Mouse (Mus musculus) C2C12 (cell line): ENCODE measurements around the gene Fam189a2.

Source experiments
- CTCF ChIP-seq: IDR thresholded peaks from one replicate; pipeline ENCODE4 v1.5.1; 2011; ENCODE audit not compliant: control insufficient read depth, insufficient read depth, insufficient read length
- MYOG ChIP-seq: IDR thresholded peaks from one replicate; pipeline ENCODE4 v1.6.1; 2011; ENCODE audit not compliant: control insufficient read depth, insufficient read length; ENCODE audit errors: extremely low read depth

DNA sequence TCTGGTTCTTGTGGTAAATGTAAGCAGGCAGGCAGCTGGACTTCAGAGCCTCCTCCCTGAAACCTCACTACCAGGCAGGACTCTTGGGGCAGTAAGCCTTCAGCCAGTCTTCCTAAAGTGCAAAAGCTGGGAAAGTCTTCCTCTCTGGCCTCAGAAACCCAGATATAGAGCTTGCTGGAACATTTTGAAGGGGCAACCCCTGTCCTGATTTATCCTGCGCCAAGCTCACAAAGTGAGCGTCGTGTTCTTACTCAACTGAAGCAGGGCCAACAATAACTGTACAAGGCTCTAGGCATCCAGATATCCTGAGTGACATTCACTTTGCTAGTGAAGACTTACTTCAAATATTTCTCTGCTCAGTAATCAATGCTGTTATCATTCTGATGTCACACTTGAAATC lies 60.4 kb downstream of the Fam189a2 start:
- TF ChIP-seq CTCF = no peak
- TF ChIP-seq MYOG = no peak
